Mouse (Mus musculus): ENCODE data around the gene Phactr4. TPM values are rescaled to one million over a fixed set of nuclear protein-coding genes. Genes with fewer than 3 reads are reported as not detected.

The Phactr4 gene
- polyA plus RNA-seq, 1 experiment from 2014 or later = 15.3 TPM

DNA sequence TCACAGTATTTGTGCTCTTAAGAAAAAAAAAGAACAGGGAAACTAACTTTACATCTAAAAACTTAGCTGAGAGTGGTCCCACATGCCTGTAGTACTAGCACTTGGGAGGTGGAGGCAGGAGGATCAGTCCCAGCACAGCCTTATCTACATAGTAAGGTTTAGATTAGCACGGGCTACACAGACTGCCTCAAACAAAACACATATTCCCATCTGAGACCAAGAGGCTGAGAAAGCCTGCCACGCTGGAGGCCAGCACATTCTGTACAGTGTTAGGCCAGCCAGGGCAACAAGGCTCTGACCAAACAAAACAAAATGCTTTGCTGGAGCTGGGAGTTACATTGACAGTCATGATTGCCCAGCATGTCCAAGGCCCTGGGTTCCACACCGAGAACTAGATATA, 38.8 kb downstream of the Phactr4 start:
- TF ChIP-seq EP300 (IDR thresholded peaks at IDR 0.05) = no peak
- no peak for TF ChIP-seq CTCF (IDR thresholded peaks at IDR 0.05)
- Histone ChIP-seq H3K36me3 (ENCODE audit: insufficient read depth, low read length) (no peaks in the 10 kb centered on the region; the same call in 1 of the 2 replicates), H3K9ac (replicated peaks; ENCODE audit: low read depth) (no peak overlapping the region), H3K27ac (ENCODE audit: low read length) (no peak overlapping the region), H3K4me1 (ENCODE audit: insufficient read depth, low read depth, low read length) (no peaks in the 10 kb centered on the region), H3K9me3 (ENCODE audit: low read length) (no peaks in the 10 kb centered on the region), H3K4me3 (ENCODE audit: low read depth, low read length) (no peak overlapping the region), H3K4me2 (replicated peaks; ENCODE audit: low read depth, low read length) (no peak overlapping the region), H3K27me3 (replicated peaks; ENCODE audit: insufficient read depth, low read length) (no peaks in the 10 kb centered on the region)
- DNase-seq (ENCODE audit: low spot score) (no peak), ATAC-seq (no peak)
- WGBS = 76% methylated on average over 3 of the region's 3 CpGs

DNA sequence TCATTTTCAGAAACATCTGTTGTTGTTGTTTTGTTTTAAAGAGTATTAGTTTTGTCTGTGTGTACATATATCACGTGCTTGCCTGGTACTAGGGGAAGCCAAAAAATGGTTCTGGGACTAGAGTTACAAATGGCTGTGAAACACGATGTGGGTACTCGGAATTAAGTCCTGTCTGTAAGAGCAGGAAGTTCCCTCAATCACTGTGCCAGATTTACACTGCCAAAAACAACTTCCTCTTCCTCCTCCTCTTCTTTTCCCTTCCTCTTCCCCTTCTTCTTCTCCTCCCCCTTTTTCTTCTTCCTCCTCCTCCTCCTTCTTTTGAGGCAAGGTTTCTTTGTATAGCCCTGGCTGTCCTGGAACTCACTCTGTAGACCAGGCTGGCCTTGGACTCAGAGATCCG, 40.0 kb downstream of the Phactr4 start:
- WGBS = 61% methylated on average over 4 of the region's 4 CpGs
- ATAC-seq (no peak), DNase-seq (ENCODE audit: low spot score) (no peak)
- Histone ChIP-seq H3K27me3 (replicated peaks; ENCODE audit: insufficient read depth, low read length) (no peaks in the 10 kb centered on the region), H3K4me1 (ENCODE audit: insufficient read depth, low read depth, low read length) (no peaks in the 10 kb centered on the region), H3K9ac (replicated peaks; ENCODE audit: low read depth) (no peak overlapping the region), H3K36me3 (ENCODE audit: insufficient read depth, low read length) (peaks cover 3% of the 10 kb centered on the region), H3K4me2 (replicated peaks; ENCODE audit: low read depth, low read length) (no peak overlapping the region), H3K27ac (ENCODE audit: low read length) (no peak overlapping the region), H3K4me3 (ENCODE audit: low read depth, low read length) (no peak overlapping the region), H3K9me3 (ENCODE audit: low read length) (no peaks in the 10 kb centered on the region)
- no peak for TF ChIP-seq EP300 (IDR thresholded peaks at IDR 0.05)
- TF ChIP-seq CTCF (IDR thresholded peaks at IDR 0.05) = no peak

DNA sequence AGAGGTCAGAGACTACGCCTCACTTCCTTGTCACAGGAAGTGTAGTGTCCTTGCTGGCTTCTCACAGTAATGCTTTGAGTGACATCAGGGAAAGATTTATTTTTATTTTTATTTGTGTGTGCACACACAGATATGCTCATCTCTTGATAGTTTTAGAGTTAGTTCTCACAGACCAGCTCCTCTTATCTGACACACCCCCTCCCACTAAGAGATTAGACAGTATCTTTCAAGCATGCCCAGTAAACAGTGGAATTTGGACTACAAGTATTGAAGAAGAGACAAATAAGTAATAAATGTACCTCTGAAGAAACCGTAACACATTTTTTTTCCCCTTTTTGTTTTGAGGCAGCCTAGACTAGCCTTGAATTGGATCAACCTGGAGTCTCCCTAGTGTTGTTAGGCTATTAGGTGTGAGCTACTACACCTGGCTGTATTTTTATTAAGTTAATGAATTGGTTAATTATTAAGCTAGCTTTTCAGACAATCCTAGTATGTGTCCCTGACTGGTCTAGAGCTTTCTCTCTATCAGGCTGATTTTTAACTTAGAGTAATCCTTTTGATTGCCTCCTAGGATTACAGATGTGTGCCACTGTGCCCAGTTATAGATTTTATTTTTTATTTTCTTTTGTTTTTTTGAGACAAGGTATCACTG, 41.2 kb downstream of the Phactr4 start:
- DNase-seq (ENCODE audit: low spot score) = no peak
- H3K36me3 ChIP-seq (ENCODE audit: insufficient read depth, low read length) = peaks cover 5% of the 10 kb centered on the region
- H3K9me3 ChIP-seq (ENCODE audit: low read length) = no peaks in the 10 kb centered on the region
- H3K27me3 ChIP-seq (replicated peaks; ENCODE audit: insufficient read depth, low read length) = no peaks in the 10 kb centered on the region
- H3K4me3 ChIP-seq (ENCODE audit: low read depth, low read length) = no peak overlapping the region
- H3K4me2 ChIP-seq (replicated peaks; ENCODE audit: low read depth, low read length) = no peak overlapping the region
- no peaks in the 10 kb centered on the region for H3K4me1 ChIP-seq (ENCODE audit: insufficient read depth, low read depth, low read length)
- H3K27ac ChIP-seq (ENCODE audit: low read length) = no peak overlapping the region
- WGBS = 87% methylated on average over 2 of the region's 2 CpGs
- no peak overlapping the region for H3K9ac ChIP-seq (replicated peaks; ENCODE audit: low read depth)
- ATAC-seq = no peak
- TF ChIP-seq CTCF (IDR thresholded peaks at IDR 0.05) (no peak), EP300 (IDR thresholded peaks at IDR 0.05) (no peak)

DNA sequence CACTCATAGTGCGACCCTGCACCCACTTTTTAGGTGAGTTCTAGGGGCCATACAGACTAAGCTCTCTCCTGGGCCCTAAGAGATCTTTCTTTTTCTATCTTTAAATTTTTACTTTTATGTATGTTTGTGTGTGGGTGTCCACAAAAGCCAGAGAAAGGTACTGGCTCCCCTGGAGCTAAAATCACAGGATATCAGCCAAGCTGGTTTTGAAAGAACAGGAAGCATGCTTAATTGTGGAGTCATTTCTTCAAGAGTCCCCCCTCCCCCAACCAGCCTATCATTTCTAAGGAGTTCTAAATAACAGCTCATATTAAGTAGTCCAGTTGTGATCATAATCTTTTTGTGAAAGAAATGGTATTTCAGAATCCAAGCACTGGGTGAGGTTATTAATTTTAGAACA, 48.5 kb downstream of the Phactr4 start:
- 95% methylated on average over 1 of the region's 1 CpGs for WGBS
- H3K9ac ChIP-seq (replicated peaks; ENCODE audit: low read depth) = no peak overlapping the region
- no peak for ATAC-seq

DNA sequence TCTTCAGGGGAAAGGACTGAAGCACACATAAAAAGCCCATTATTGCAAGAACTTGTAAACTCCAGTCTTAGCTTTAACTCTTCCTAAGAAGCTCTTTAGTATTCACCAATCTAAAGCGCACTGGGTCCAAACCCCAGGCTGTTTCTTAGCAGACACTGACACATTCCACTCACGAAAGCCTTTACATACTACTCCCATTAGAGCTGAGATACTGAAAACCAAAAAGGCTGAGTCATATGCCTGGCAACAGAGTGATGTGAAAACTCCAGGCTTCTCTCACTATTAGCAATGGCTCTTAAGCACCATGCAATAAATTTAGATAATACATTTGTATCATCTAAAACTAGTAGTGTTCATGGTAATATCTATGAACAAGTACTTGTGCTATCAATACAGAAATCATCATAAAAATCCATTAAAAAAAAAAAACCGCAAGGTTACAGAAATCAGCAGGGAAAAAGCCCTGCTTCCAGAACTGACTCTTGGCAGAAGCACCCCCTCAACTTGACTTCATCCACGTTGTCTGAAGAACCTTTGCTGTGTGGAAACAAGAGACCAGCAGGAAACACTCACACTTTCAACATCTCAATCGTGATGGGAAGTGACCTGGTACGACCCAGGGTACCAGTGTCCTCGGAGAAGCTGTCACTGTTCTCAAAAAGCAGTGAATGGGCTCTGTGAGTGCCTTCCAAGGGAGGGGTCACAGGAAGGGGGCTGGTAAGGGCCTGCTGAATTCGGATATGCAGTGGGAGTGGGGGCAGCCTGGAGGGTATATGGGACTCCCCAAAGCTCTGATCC, 52.1 kb downstream of the Phactr4 start:
- H3K9ac ChIP-seq (replicated peaks; ENCODE audit: low read depth) = no peak overlapping the region
- no peaks in the 10 kb centered on the region for H3K4me1 ChIP-seq (ENCODE audit: insufficient read depth, low read depth, low read length)
- peaks cover 28% of the 10 kb centered on the region for H3K36me3 ChIP-seq (ENCODE audit: insufficient read depth, low read length)

More for the DNA sequence above, 48.5 kb downstream of the Phactr4 start:
- Histone ChIP-seq H3K27me3 (replicated peaks; ENCODE audit: insufficient read depth, low read length) (no peaks in the 10 kb centered on the region), H3K27ac (ENCODE audit: low read length) (no peak overlapping the region), H3K9me3 (ENCODE audit: low read length) (no peaks in the 10 kb centered on the region), H3K4me1 (ENCODE audit: insufficient read depth, low read depth, low read length) (no peaks in the 10 kb centered on the region), H3K4me2 (replicated peaks; ENCODE audit: low read depth, low read length) (no peak overlapping the region), H3K36me3 (ENCODE audit: insufficient read depth, low read length) (peaks cover 23% of the 10 kb centered on the region; the same call in 1 of the 2 replicates), H3K4me3 (ENCODE audit: low read depth, low read length) (no peak overlapping the region)
- no peak for TF ChIP-seq EP300 (IDR thresholded peaks at IDR 0.05)
- TF ChIP-seq CTCF (IDR thresholded peaks at IDR 0.05) = no peak
- DNase-seq (ENCODE audit: low spot score) = no peak

DNA sequence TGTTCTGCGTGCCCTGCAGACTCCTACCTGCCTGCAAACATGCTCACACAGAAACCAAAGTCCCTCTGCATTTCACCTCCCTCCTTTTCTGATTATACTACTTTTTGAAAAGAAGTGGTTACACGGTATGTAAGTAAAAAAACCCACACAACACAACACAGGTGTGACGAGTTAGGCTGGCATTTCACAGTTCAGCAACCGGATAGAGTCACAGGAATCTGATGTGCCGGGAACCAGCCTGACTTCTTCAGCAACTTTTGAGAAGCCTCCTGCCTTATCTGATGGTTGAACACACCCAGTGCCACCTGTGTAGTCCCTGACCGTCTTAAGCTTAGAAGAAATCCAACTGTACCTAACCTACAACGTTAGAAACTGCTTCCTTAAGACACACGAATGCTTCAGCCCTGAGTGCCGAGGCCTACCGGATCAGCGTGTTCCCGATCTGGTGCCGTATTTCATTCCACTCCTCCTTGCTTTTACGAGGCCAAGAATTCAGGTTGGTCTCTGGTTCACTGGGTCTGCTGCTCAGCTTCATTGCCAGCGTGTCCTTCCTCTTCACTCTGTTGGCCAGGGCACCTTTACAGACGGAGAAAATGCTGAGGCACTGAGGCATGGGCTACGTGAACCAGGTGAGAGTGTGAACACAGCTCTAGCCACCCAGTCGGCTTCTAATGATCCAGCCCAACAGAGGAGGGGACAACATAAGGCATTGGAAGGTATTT, 54.6 kb downstream of the Phactr4 start:
- H3K36me3 ChIP-seq (ENCODE audit: insufficient read depth, low read length) = peaks cover 32% of the 10 kb centered on the region
- no peaks in the 10 kb centered on the region for H3K9me3 ChIP-seq (ENCODE audit: low read length)
- no peaks in the 10 kb centered on the region for H3K4me1 ChIP-seq (ENCODE audit: insufficient read depth, low read depth, low read length)
- no peak overlapping the region for H3K4me2 ChIP-seq (replicated peaks; ENCODE audit: low read depth, low read length)
- H3K4me3 ChIP-seq (ENCODE audit: low read depth, low read length) = no peak overlapping the region
- TF ChIP-seq CTCF (IDR thresholded peaks at IDR 0.05) (no peak), EP300 (IDR thresholded peaks at IDR 0.05) (no peak)
- 92% methylated on average over 18 of the region's 18 CpGs for WGBS
- H3K27ac ChIP-seq (ENCODE audit: low read length) = no peak overlapping the region
- ATAC-seq (no peak), DNase-seq (ENCODE audit: low spot score) (no peak)
- no peak overlapping the region for H3K9ac ChIP-seq (replicated peaks; ENCODE audit: low read depth)
- H3K27me3 ChIP-seq (replicated peaks; ENCODE audit: insufficient read depth, low read length) = no peaks in the 10 kb centered on the region

More for the DNA sequence above, 52.1 kb downstream of the Phactr4 start:
- DNase-seq (ENCODE audit: low spot score) (peak; percentile 60), ATAC-seq (peak; percentile 44; the same call in 1 of the 2 replicates)
- Histone ChIP-seq H3K4me3 (ENCODE audit: low read depth, low read length) (no peak overlapping the region), H3K9me3 (ENCODE audit: low read length) (no peaks in the 10 kb centered on the region), H3K4me2 (replicated peaks; ENCODE audit: low read depth, low read length) (no peak overlapping the region), H3K27me3 (replicated peaks; ENCODE audit: insufficient read depth, low read length) (no peaks in the 10 kb centered on the region), H3K27ac (ENCODE audit: low read length) (0 out of 2 replicates have a peak overlapping the region, but pooled peaks have one; percentile 20)
- WGBS = 73% methylated on average over 8 of the region's 8 CpGs
- no peak for TF ChIP-seq CTCF (IDR thresholded peaks at IDR 0.05)
- peak; percentile 12; the same call in 1 of the 2 replicates for TF ChIP-seq EP300 (IDR thresholded peaks at IDR 0.05)

All from lung, postnatal 0 days (tissue).